Mouse (Mus musculus): ENCODE measurements around the gene Ptprg.

Gene Ptprg

DNA sequence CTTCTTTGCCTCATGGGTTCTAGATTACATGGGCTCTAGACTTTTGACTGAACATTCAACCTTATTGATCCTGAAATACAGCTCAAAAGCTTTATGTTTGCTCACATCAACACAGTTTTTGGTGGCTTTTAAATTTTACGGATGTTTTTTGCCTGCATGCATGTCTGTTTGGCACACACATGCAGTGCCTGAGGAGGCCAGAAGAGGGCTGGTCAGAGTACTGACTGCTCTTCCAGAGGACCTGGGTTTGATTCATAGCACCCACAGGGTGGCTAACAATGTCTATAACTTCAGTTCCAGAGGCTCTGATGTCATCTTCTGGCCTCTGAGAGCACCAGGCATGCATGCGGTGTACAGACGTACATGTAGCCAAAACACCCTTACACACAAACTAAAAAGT lies 12.0 kb downstream of the Ptprg start:
- DNase-seq: no peak

DNA sequence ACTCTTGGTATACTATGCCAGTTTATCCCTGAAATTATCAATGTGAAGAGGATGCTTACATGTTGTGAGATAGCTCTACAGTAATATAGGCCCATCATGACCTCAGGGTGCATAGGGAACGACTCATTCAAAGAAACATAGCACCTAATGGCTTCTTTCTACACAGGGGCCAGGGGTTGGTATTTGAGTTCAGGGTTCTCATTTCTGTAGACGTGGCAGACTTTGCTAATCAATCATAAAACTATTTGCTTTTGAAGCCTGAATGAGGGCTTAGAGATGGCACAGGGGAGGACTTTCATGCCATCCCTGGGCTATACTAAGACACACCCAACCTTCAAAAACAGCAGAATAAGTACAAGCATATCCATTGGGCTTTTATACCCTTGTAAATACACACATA lies 16.4 kb downstream of the Ptprg start:
- DNase-seq: no peak

DNA sequence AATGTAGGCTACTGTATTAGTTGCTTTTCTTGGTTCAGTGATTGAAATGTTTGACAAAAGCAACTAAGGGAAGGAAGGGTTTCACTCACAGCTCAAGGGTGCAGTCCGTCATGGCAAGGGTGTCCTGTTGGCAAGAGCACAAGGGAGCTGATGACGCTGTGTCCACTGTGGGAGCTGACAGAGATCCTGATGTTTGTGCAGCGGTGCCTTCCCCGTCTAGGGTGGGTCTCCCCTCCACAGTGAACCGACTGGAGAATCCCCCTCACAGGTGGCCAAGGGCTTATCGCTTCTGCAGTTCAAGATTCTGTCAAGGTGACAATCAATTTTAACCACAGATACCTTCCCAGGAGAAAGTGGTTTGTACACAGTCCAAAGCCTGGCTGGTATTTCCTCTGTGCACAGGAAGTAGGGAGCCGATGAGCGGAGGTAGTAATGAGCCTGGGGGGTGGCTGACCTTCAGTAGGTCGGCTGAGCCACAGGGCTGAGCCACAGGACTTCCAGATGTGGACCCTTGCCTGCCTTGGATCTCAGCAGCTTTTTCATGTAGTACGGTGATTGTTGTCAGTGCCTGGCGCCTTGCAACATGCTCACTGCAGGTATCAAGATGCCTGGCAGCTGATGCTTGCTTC lies 18.5 kb downstream of the Ptprg start:
- DNase-seq: no peak

DNA sequence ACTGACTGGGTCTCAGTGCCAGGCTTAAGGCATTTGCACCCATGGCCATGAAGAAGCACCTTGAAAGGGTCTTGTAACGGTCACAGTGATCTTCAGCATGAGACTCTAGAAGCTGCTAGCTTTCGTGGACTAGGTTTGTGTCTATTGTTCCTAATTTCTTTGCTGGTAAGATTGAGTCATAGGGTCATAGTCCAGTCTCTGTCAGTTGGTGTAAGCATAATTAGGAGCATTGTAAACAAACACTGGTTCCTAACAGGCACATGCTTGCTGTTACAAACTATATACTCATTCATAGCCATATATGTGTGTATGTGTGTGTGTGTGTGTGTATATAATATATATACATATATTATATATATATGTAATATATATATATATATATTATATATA lies 19.1 kb downstream of the Ptprg start:
- DNase-seq: no peak

- no peak for DNase-seq
Observed at GRCm38 (mm10) chr14:11573710-11574109, 20.4 kb downstream of the Ptprg start.

- DNase-seq: no peak
Observed at GRCm38 (mm10) chr14:11577276-11577909, 24.1 kb downstream of the Ptprg start.

DNA sequence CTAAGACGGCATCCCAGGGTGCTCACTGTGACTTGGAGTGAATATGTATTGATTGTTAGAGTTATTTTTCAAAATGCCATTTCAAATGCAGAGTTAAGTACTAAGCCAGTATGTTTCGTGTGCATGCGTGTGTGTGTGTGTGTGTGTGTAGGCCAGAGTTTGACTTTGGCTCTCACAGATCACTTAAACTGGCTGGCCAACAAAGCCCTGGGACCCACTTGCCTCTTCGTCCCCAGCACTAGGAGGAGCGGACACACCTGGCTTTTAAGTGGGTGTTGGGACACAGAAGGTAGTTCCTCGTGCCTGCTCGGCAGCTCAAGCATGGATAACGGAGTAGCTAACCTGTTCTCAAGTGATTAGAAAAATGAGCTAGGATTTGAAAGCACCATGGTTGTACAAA lies 24.6 kb downstream of the Ptprg start:
- DNase-seq: no peak

- DNase-seq: no peak
Observed at GRCm38 (mm10) chr14:11578492-11578967, 25.2 kb downstream of the Ptprg start.

DNA sequence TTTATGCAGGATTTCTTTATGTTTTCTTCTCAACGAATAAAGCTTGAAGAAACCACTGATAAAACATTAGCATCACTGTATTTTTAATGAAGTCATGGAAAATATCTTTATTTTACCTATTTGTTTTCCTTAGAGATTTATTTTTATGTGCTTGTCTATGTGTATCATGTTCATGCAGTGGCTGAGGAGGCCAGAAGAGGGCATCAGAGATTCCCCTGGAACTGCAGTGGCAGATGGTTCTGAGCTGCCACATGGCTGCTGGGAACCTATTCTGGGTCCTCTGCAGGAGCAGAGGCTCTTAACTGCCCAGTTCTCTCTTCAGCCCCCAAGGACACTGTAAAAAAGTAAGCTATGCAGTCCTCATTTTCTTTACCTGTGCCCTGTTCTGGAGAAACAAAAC lies 26.6 kb downstream of the Ptprg start:
- no peak for DNase-seq

DNA sequence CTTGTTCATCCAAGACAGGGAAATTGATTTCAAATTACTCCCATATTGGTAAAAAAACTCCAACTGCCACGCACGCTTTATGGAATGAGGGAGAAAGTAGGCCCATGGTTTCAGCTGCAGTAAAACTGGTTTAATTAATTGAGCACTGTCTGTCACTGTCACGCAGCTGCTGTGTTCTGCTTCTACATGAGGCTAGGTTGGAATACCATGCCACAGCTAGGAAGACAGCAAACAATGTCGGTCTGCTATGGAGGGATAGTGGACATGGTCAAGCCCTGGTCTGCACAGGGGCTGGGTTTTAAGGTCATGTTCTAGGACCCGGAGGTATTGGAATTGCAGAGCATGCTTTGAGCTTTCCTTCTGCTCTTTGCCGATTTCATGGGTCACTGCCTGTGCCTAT lies 30.9 kb downstream of the Ptprg start:
- no peak for DNase-seq

DNA sequence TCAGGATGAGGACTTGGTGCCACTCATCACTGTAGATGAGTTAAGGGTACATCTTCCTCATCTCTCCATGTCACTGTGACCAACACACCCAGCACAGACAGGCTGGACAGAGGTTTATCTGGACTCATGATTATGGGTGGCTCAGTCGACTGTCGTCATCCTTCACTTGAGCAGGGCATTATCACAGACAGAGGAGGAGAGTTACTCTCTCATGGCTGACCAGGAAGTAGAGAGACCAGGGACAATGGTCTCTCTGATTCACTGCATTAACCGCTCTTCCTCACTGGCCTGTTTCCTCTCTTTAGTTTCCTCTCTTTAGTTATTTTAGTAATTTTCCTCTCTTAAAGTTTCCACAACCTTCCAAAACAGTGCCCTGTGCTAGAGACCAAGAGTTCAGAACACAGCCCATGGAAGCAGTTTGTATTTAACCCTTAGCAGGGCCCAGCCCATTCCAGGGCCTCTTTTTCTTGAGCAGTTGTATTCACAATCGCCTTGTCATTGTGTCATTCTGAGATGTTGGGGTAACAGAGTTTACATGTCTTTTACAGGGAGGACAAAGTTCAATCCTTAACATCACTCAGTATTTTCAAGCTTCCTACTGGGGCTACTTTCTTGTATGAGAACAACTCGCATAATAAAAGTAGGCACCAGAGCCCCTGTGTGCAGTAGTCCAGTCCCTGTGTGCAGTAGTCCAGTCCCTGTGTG lies 31.7 kb downstream of the Ptprg start:
- DNase-seq: no peak

DNA sequence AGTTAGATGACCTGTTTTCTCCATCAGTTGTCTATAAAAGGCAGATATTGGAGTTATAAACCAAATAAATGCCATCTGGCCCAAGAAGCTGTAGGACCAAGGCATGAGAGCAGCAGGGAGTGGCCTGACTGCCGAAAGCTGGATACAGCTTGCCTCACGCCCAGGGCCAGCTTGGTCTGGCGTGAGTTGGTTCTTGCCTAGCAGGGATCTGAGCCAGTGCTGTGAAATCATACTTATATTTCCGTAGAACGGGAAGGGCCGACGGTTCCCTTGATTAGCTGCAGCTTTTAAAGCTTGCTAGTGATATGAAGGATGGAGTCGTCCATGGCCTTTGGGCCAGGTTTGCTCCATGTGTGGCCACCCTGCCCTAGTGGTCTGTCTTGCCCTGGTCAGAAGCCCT lies 37.1 kb downstream of the Ptprg start:
- no peak for DNase-seq

DNA sequence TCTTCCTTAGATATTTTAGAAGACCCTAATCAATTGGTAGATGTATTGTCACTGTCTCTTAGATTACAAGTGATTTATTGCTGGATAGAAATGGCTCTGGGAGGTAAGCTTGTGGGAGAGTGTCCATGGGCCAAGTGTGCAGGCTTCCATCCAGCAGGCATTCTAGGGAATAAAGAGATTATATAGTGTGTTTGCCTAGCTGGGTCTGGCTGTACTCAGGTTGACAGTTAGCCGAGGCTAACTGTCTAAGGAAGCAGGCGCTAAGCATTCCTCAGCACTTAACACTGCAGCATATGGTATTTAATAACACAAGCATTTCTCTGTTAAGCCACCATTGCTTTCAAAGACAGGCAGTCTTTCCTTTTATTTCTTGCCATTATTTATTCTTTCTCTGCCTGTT lies 39.3 kb downstream of the Ptprg start:
- DNase-seq: no peak

GRCm38 (mm10) chr14:11594336-11594735 lies 41.0 kb downstream of the Ptprg start:
- no peak for DNase-seq

DNA sequence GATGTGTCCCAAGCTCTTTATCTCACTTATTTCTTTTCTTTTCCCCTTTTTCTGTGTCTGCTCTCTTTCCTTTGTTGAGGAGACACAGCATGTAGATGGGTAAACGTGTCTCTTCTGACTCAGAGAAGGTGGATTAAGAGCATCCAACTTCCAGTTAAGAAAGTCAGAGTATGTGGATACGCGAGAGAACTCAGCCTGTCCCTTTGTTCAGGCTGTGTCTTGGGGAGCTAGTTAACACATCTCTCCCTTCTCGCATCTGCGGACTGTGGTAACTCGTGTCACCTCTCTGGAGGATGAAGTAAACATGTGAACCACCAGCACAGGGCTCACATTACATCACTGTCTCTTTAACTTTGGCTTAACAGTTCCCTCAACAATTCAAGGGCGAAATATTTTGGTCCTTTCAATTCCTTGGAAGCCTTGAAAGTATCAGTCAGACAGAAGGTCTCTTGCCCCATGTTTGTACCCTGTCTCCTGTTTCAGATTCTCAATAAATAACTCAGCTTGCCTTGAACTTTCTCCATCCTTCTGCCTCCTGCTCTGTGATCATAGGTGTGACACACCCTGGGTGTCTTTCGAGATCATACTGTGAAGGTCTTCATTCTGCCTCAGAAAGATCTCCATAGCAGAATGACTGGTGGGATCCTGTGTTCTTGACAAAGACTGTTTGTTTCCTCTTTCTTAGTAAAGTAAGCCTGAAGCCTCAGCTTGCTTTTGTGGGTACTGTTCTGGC lies 51.0 kb downstream of the Ptprg start:
- DNase-seq: no peak

GRCm38 (mm10) chr14:11608366-11608765 lies 55.0 kb downstream of the Ptprg start:
- DNase-seq: no peak

GRCm38 (mm10) chr14:11609857-11610582 lies 56.7 kb downstream of the Ptprg start:
- DNase-seq: no peak

- no peak for DNase-seq
Observed at GRCm38 (mm10) chr14:11612426-11612825, 59.1 kb downstream of the Ptprg start.

DNA sequence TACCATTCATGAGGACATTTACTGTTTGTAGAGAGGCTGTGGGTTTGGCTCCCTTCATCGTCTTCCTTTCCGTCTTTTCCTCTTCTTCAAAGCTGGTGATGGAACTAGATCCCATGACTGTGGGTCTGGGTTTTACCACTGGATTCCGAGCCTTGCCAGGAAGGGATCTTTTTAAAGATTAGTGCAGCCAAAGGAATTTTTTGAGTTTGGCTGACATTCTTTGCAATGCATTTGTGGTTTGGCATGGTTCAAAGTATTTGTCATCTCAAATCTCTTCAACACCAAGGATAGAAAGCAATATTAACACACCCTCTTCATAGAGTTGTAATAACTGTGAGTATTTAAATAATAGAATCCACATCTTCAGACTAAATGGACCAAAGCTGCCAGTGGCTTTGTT lies 59.8 kb downstream of the Ptprg start:
- no peak for DNase-seq

DNA sequence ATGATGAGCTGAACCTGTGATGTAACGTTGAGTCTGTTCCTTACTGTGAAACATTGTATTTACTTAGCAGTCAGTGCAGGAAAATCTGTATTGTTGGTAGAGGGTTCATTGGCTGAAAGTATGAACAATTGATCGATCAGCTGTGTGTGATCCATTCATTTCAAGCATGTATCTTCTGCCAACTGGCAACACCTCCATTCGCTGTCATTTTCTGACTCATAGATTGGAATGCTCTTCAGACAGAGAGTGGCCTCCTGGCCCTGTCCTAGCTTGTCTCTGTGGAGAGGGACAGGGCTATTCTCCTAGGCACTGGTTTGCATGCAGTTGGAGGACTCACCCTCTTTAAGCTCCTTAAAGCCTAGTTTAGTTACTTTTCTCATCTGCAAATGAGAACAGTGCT lies 62.4 kb downstream of the Ptprg start:
- DNase-seq: no peak

- DNase-seq: no peak
Observed at GRCm38 (mm10) chr14:11617362-11617761, 64.0 kb downstream of the Ptprg start.

DNA sequence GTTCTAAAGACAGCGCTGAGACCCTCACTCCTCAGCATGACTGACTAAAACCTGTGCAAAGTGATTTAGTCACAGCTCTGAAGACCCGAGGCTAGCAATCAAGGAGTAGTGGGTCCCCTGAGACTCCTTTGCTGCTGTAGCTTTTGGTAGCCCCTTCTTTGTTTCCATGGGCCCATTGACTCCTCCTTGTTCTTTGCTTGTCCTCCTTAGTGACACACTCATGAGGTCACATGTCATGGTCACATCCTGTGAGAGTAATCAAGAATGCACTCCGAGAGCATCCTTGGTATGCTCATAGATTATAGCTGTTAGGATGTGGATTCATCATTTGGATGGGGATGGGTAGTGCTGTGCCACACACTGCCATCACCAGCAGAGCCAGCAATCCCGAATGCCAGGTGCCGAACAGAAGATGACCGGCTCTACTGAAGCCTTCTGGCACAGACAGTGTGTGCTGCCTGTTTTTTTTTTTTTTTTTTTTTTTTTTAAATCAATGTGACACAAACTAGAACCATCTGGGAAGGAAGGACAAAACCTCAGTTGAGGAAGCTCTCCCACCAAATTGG lies 64.9 kb downstream of the Ptprg start:
- DNase-seq: no peak

DNA sequence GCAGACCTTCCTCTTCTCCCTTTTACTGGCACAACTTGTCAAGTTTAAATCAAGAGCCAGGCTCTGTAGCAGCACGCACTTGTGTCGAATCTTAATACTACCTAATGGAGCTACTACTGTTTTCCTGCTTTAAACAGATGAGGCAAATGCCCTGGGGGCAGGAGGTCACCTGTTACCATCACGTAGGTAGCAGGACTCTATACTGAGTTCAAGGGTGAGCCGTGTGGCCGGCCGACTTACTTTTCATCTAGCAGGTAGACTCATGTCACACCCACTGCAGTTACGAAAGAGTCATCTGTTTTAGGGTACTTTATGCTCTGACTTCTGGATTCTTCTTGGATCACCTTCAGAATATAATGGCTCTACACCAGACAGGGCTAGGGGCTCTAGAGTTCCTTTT lies 66.3 kb downstream of the Ptprg start:
- no peak for DNase-seq

Measured in thymus, adult 18-20 months (tissue).